Mouse (Mus musculus): ENCODE results near the gene Spata31d1d. TPM values are rescaled to one million over a fixed set of nuclear protein-coding genes. Genes with fewer than 3 reads are reported as not detected.
"Not testable (repeated sequence)": the region's sequence is repeated elsewhere in the genome, so short reads cannot be mapped to it uniquely, and the experiment has no call there.

The Spata31d1d gene
- polyA plus RNA-seq, 1 experiment from 2014 or later, result not detected

DNA sequence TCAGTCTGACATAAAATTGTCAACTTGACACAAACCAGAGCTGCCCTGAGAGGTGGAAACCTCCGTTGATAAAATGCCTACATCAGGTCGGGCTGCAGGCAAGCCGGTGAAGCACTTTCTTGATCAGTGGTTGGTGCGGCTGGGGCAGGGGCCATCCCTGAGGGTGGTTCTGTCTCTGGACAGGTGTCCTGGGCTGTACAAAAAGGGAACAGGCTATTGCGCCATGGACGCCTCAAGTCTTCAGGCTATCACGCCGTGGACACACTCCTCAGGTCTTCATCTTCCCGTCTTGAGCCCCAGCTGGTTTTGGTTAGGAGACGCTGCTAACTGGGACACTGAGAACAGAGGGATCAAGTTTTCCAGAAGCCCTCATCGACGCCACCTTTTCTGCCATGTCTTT, 18.8 kb upstream of the Spata31d1d start:
- Histone ChIP-seq H3K36me3 (peaks cover 11% of the 10 kb centered on the region), H3K4me3 (no peak overlapping the region), H3K9ac (no peak overlapping the region), H3K27me3 (no peaks in the 10 kb centered on the region), H3K4me2 (no peak overlapping the region), H3K27ac (no peak overlapping the region), H3K4me1 (replicated peaks) (no peaks in the 10 kb centered on the region), H3K9me3 (no peaks in the 10 kb centered on the region)
- WGBS, result 86% methylated on average over 12 of the region's 12 CpGs
- ATAC-seq (ENCODE audit: low FRiP score), result no peak

DNA sequence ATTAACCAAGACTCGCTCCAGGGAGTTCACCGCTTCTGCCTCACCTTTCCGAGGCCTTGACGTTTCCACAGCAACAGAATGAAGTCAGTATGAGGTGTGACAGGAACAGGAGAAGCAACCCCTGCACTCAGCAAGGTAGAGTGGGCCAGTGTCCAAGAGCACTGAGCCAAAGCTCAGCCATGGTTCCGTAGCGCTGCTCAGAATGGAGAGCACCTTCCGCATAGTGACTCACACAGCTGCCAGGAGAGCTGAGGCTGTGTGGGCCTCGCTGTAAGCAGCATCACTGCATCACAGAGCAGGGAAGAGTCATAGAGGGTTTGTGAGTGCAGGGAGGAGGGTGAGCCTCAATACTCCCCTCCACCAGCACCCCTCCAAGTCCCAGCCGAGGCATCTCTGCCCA, 15.2 kb upstream of the Spata31d1d start, which contains the start of gene 1700014D04Rik:
Gene 1700014D04Rik, minus strand, starts transcription at position 42 of the 400 bp plus-strand sequence.
- no peak within 1 kb of the TSS for H3K4me2 ChIP-seq
- 83% methylated on average over 9 of the region's 9 CpGs for WGBS
- no peaks in the 10 kb centered on the region for H3K4me1 ChIP-seq (replicated peaks)
- no peak within 1 kb of the TSS for H3K9ac ChIP-seq
- no peak within 1 kb of the TSS for H3K4me3 ChIP-seq
- ATAC-seq (ENCODE audit: low FRiP score), result no peak
- H3K9me3 ChIP-seq, result no peaks in the 10 kb centered on the region
- no peaks in the 10 kb centered on the region for H3K27me3 ChIP-seq
- H3K27ac ChIP-seq, result no peak within 1 kb of the TSS
- no peaks in the 10 kb centered on the region for H3K36me3 ChIP-seq

DNA sequence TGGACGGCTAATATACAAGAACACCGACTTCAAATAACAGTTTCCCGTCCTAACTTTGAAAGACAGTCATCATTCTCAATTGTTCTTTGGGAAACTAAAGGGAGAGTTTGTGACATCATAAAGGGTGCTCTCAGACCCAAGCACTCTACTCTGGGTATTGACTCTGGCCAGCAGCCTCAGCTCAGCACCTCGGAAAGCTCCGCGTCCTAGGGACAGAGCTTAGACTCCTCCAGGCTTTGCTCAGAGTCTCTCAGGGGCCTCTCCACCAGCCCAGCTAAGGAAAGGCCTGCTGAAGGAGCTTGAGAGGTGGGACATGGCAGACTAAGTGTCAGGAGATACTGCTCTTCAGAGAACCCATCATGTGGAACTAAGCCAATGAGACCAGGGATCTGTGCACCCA, 14.6 kb upstream of the Spata31d1d start:
- Histone ChIP-seq H3K27ac (no peak overlapping the region), H3K9me3 (no peaks in the 10 kb centered on the region), H3K4me2 (no peak overlapping the region), H3K9ac (no peak overlapping the region), H3K4me3 (no peak overlapping the region), H3K4me1 (replicated peaks) (no peaks in the 10 kb centered on the region), H3K27me3 (no peaks in the 10 kb centered on the region), H3K36me3 (no peaks in the 10 kb centered on the region)
- ATAC-seq (ENCODE audit: low FRiP score), result no peak
- WGBS, result 81% methylated on average over 6 of the region's 6 CpGs

DNA sequence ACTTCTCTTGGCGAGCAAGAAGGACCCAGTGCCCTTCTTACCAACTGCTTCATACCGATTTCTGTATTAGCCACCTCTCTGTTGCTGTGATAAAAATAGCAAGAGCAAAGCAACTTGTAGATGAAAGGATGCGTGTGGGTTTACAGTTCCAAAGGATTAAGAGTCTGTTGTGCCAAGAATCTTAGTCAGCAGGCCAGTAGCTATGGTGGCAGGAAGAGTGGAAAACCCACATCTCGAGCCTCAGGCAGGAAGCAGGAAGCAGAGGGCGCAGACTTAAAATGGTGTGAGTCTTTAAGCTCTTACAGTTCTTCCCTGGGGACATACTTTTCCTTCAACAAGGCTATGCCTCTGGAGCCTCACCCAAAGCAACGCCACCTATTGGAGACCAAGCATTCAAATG, 13.9 kb upstream of the Spata31d1d start:
- no peak for ATAC-seq (ENCODE audit: low FRiP score)
- no peak overlapping the region for H3K27ac ChIP-seq

DNA sequence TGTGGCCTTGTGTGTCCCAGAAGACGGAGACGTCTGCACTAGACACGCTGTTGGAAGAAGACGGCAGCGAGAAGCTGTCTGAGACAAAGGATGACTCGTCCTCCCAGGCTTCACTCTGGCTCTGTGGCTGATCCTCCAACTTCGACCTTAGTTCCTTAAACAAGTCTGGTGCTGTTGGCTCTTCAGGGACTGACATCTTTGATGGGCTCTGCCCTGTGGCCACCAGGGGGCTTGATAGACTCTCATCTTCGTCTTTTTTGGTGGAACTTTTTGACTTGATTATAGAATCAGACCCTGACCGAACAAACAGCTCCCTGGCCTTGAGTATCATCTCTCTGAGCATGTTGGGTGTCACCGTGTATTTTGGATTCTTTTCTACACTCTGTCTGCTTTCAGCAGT, 10.1 kb upstream of the Spata31d1d start:
- Histone ChIP-seq H3K9ac (no peak overlapping the region), H3K36me3 (no peaks in the 10 kb centered on the region), H3K4me3 (no peak overlapping the region), H3K27me3 (no peaks in the 10 kb centered on the region), H3K4me1 (replicated peaks) (no peaks in the 10 kb centered on the region), H3K27ac (no peak overlapping the region), H3K9me3 (no peaks in the 10 kb centered on the region), H3K4me2 (no peak overlapping the region)
- no peak for ATAC-seq (ENCODE audit: low FRiP score)
- 85% methylated on average over 10 of the region's 10 CpGs for WGBS

More for the DNA sequence above, 13.9 kb upstream of the Spata31d1d start:
- no peak overlapping the region for H3K4me3 ChIP-seq
- 93% methylated on average over 6 of the region's 6 CpGs for WGBS
- H3K4me1 ChIP-seq (replicated peaks), result no peaks in the 10 kb centered on the region
- H3K27me3 ChIP-seq, result no peaks in the 10 kb centered on the region
- no peaks in the 10 kb centered on the region for H3K36me3 ChIP-seq
- no peaks in the 10 kb centered on the region for H3K9me3 ChIP-seq
- no peak overlapping the region for H3K9ac ChIP-seq
- H3K4me2 ChIP-seq, result no peak overlapping the region

DNA sequence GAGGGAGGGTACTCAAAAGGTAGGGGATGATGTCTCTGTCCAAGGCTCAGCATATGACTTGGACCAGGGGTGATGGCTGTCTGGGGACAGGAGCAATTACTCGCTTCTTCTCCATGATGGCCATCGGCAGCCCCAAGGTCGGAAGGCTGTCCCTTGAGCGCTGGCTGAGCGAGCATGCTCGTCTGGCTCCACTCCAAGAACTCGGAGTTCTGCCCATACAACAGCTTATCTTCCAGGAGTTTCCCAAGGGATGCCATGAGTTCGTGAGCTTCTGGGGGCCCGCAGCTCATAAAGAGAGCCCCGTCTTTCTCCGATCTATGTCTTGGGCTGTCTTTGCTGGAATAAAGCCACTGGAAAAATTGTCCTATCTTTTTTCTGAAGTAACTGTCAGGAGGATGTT, 9.5 kb upstream of the Spata31d1d start:
- no peaks in the 10 kb centered on the region for H3K9me3 ChIP-seq
- H3K4me1 ChIP-seq (replicated peaks), result no peaks in the 10 kb centered on the region
- H3K9ac ChIP-seq, result no peak overlapping the region
- ATAC-seq (ENCODE audit: low FRiP score), result no peak
- no peak overlapping the region for H3K4me2 ChIP-seq
- no peak overlapping the region for H3K4me3 ChIP-seq
- no peak overlapping the region for H3K27ac ChIP-seq
- no peaks in the 10 kb centered on the region for H3K36me3 ChIP-seq
- H3K27me3 ChIP-seq, result no peaks in the 10 kb centered on the region
- 89% methylated on average over 11 of the region's 11 CpGs for WGBS

DNA sequence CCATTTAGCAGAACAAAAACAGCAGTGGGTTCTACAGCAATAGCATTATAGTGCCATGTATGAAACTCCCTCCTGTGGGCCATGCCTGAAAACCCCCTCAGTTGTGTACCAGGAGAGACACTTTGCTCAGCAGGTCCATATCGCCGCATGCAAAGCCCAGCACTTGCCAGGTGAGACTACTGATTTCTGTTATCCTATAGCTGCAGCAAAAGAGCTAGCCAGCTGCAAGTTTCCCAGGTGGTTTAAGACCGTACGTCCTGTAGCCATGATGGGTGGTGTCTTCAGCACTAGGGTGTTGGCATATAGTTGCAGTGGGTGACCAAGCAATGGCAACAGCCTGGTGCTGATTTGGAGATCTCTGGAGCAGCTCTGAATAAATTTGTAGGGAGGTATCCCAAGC, 7.8 kb upstream of the Spata31d1d start:
- Histone ChIP-seq H3K4me2 (no peak overlapping the region), H3K27ac (no peak overlapping the region), H3K27me3 (no peaks in the 10 kb centered on the region), H3K9me3 (no peaks in the 10 kb centered on the region), H3K4me1 (replicated peaks) (no peaks in the 10 kb centered on the region), H3K4me3 (no peak overlapping the region), H3K36me3 (no peaks in the 10 kb centered on the region), H3K9ac (no peak overlapping the region)
- ATAC-seq (ENCODE audit: low FRiP score), result no peak
- WGBS, result 95% methylated on average over 4 of the region's 4 CpGs

DNA sequence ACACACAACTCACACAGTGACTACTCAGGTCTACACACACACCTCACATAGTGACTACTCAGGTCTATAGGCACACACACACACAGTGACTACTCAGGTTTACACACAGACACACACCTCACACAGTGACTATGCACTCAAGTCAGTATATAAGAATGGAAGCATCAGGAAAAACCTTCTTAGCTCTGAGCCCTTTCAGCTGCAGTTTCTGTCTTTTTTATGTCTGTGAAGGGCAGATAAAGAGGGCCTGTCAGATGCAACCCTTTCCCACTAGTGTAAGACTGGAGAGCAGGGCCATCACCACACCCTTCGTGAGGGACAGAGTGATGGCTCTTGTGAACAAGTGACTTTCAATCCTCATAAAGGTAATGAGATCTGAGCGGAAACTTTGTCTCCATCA, 6.9 kb upstream of the Spata31d1d start:
- Histone ChIP-seq H3K27me3 (no peaks in the 10 kb centered on the region), H3K9ac (no peak overlapping the region), H3K36me3 (no peaks in the 10 kb centered on the region), H3K9me3 (no peaks in the 10 kb centered on the region), H3K4me1 (replicated peaks) (no peaks in the 10 kb centered on the region), H3K4me3 (no peak overlapping the region), H3K27ac (no peak overlapping the region), H3K4me2 (no peak overlapping the region)
- no peak for ATAC-seq (ENCODE audit: low FRiP score)
- 92% methylated on average over 2 of the region's 2 CpGs for WGBS

DNA sequence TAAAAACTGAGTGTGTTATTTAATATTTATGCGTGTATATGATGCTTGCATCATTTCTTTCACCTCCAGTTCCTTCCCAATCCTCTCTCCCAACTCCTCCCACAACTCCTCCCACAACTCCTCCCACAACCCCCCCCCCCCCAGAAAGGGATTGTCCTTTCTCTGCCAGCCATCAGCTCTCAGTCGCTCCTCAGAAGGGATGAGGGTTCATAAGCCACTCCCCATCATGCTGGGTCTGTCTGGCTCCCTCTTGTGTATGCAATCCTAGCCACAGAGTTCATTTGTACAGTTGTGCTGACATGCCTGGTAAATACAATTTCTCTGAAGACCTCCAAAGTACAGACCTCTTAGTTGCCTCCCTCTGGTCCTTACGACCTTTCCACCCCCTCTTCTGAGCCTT, 3.6 kb upstream of the Spata31d1d start:
- 31% methylated on average over 3 of the region's 3 CpGs for WGBS
- H3K4me2 ChIP-seq, result no peak overlapping the region
- H3K4me1 ChIP-seq (replicated peaks), result no peaks in the 10 kb centered on the region
- no peaks in the 10 kb centered on the region for H3K36me3 ChIP-seq
- no peaks in the 10 kb centered on the region for H3K9me3 ChIP-seq
- no peaks in the 10 kb centered on the region for H3K27me3 ChIP-seq
- ATAC-seq (ENCODE audit: low FRiP score), result no peak
- no peak overlapping the region for H3K4me3 ChIP-seq
- no peak overlapping the region for H3K9ac ChIP-seq
- no peak overlapping the region for H3K27ac ChIP-seq

DNA sequence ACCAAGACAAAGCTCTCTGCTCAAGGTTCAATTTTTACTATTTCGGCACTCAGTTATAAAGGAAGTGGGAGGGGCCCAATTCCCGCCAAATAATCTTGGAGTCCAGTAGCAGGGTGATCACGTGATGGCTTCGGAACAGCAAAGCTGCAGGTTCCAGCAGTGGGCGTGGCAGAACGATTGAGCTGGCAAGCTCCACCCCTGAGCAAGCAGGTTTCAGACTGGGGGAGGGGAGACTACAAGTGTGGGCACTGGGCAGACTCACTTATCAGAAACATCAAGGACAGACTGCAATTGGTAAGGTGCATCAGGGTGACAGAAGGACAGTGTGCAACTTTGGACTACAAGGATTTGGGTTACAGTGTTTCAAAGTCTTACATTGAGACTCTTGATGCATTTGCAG, 2.8 kb upstream of the Spata31d1d start:
- not testable (repeated sequence) for ATAC-seq (ENCODE audit: low FRiP score); H3K4me3 ChIP-seq; H3K4me1 ChIP-seq (replicated peaks); H3K9me3 ChIP-seq; H3K27ac ChIP-seq; H3K27me3 ChIP-seq; H3K9ac ChIP-seq; H3K36me3 ChIP-seq; H3K4me2 ChIP-seq
- 41% methylated on average over 6 of the region's 6 CpGs for WGBS

DNA sequence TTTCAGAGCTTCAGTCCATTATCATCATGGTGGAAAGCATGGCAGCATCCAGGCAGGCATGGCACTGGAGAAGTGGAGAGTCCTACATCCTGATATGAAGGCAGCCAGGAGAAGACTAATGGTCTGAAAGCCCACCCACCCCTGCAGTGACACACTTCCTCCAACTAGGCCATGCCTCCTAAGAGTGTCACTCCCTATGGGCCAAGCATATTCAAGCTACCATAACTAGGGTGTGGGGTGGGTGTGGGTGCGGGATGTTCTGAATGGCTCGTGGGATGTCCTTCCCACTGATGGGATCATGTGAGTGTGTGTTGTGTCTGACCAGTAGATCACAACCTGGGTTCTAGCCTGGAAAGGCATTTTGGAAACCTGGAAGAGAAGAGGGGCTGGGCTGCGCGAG, 2.4 kb upstream of the Spata31d1d start:
- ATAC-seq (ENCODE audit: low FRiP score), result no peak
- Histone ChIP-seq H3K9ac (no peak overlapping the region), H3K9me3 (no peaks in the 10 kb centered on the region), H3K4me3 (no peak overlapping the region), H3K27me3 (no peaks in the 10 kb centered on the region), H3K36me3 (no peaks in the 10 kb centered on the region), H3K27ac (no peak overlapping the region), H3K4me1 (replicated peaks) (no peaks in the 10 kb centered on the region), H3K4me2 (no peak overlapping the region)
- WGBS, result 80% methylated on average over 4 of the region's 4 CpGs

DNA sequence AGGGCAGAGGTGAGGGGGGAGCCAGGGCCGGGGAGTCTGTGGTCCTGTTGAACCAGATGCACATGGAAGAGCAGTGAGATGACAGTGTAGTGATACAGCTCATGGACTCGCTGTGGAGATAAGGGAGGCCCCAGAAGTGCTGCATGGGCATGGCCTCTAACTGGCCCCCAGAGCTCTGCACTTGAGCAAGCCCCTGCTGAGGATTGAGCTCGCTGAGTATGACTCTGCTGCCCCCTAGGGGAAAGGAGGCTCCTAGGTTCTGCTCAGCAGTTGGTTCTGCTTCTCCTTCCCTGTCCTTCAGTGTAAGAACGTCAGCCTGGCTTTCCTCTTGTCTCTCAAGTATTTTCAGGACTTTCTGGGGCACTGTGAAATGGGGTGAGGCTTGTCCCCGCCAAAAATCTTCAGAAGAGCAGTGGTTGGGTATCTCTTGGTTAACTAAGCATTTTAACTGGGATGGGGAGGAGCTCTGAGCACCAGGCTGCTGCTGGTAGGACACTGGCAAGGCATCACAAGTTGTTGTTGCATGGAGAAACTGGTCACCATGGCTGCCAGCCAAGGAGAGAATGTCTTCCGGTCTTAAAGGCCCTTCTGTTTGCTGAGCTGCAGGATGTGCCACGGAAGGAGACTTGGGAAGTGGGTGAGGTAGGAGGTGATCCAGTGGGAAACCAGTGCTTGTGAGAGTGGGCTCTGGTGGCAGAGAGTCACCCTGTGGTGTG, 3.0 kb downstream of the Spata31d1d start:
- Histone ChIP-seq H3K27me3 (0 out of 2 replicates have a peak, but pooled peaks cover 7% of the 10 kb centered on the region), H3K27ac (no peak overlapping the region), H3K4me2 (no peak overlapping the region), H3K36me3 (no peaks in the 10 kb centered on the region), H3K9ac (no peak overlapping the region), H3K4me3 (no peak overlapping the region), H3K4me1 (replicated peaks) (peaks cover 11% of the 10 kb centered on the region), H3K9me3 (no peaks in the 10 kb centered on the region)
- ATAC-seq (ENCODE audit: low FRiP score), result peak; percentile 90
- 29% methylated on average over 7 of the region's 7 CpGs for WGBS

DNA sequence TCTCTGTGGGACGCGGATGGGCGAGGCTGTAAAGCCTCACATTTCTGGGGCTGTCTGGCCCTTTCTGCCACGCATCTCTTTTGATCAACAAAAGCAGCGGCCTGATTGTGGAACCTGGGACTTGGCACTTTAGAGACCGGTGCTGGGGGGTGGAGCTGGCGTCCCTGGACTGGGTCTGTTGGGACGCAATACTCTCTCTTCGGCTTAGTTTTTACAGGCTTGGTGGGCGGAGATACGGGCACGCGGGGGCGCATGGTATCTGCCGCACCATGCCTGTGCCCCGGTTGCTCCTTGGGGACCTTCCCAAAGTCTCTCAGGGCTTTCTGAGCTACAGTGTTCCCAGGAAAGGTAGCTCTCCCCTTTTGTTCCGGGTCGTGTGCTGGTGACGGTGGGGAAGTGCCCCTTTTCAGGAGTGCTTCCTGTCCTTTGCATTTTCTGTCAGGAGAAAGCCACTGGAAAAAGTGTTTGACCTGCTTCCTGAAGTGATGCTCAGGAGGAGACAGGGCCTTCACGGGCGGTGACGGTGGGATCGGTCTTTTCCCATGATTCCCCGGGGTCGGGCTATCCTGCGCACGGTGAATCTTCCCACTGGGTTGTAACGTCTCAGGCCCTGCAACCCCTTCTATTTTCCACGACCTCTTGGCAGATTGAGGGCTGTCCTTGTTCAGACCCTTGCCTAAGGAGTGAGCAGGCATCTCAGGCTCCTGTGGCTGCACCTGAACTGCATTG, 5.2 kb downstream of the Spata31d1d start:
- 32% methylated on average over 29 of the region's 29 CpGs for WGBS
- ATAC-seq (ENCODE audit: low FRiP score), result no peak
- Histone ChIP-seq H3K9ac (peak overlapping the region; percentile 6; the same call in 1 of the 2 replicates), H3K9me3 (no peaks in the 10 kb centered on the region), H3K27ac (no peak overlapping the region), H3K27me3 (0 out of 2 replicates have a peak, but pooled peaks cover 7% of the 10 kb centered on the region), H3K4me3 (no peak overlapping the region), H3K4me2 (peak overlapping the region; percentile 45), H3K36me3 (no peaks in the 10 kb centered on the region), H3K4me1 (replicated peaks) (peaks cover 11% of the 10 kb centered on the region)
